Mouse (Mus musculus): Measurements from ENCODE around the gene Ak7. TPM values are rescaled to one million over a fixed set of nuclear protein-coding genes. Genes with fewer than 3 reads are reported as not detected.
A peak's percentile ranks its signal among the peaks of the same experiment; 100 is the strongest.

The Ak7 gene
- polyA plus RNA-seq, 1 experiment from 2014 or later = 2.1 TPM

DNA sequence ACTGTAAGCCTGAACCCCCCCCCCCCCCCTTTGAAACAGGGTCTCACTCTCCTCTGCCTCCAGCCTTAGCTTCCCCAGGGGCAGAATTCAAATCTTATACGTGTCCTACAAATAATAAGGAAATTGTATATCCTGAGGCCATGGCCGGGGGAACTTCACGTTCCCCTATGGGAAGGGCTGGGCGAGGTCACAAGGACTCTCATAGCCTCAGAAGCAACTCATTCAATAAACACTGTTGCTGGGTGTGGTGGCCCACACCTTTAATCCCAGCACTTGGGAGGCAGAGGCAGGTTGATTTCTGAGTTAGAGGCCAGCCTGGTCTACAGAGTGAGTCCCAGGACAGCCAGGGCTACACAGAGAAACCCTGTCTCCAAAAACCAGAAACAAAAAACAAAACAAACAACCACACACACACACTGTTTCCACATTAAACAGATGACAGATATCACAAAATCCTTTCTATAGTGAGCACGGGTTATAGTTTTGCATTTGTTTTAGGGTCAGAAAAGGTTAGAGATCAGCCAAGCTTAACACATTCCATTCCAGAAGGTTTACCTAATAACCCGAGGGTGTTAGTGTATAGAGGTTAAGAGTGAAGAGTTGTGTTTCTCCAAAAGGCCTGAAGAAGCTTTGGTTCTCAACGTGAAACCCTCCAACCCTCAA lies 29.6 kb downstream of the Ak7 start:
- DNase-seq (ENCODE audit: low spot score) = no peak
- peaks cover 6% of the 10 kb centered on the region; the same call in 1 of the 2 replicates for H3K4me1 ChIP-seq (replicated peaks)
- H3K9me3 ChIP-seq = no peaks in the 10 kb centered on the region
- no peak overlapping the region for H3K27ac ChIP-seq
- no peaks in the 10 kb centered on the region for H3K36me3 ChIP-seq
- WGBS = 70% methylated on average over 7 of the region's 7 CpGs
- no peak overlapping the region for H3K4me3 ChIP-seq
- H3K27me3 ChIP-seq (ENCODE audit: insufficient read depth, poor library complexity, severe bottlenecking) = no peaks in the 10 kb centered on the region

DNA sequence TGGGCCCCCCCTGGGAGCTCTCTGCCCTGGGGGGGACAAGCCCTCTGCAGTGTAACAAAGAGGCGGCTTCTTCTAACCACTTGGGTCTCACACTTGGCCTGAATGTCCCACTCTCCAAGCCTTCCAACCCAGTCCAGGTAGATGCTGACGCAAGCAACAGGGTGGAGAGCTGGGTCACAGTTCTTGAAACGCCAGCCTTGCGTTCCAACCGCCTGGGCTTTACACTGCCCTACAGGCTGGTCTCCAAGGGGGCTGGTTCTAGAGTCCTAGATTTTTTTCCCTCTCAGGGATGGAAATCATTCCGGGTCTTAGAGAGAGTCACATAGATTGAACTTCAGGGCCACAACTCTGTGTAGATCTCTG lies 30.1 kb downstream of the Ak7 start:
- H3K27ac ChIP-seq = no peak overlapping the region
- no peak for DNase-seq (ENCODE audit: low spot score)
- peaks cover 6% of the 10 kb centered on the region; the same call in 1 of the 2 replicates for H3K4me1 ChIP-seq (replicated peaks)
- no peaks in the 10 kb centered on the region for H3K9me3 ChIP-seq
- no peaks in the 10 kb centered on the region for H3K27me3 ChIP-seq (ENCODE audit: insufficient read depth, poor library complexity, severe bottlenecking)
- H3K36me3 ChIP-seq = no peaks in the 10 kb centered on the region
- H3K4me3 ChIP-seq = no peak overlapping the region
- 88% methylated on average over 6 of the region's 6 CpGs for WGBS

DNA sequence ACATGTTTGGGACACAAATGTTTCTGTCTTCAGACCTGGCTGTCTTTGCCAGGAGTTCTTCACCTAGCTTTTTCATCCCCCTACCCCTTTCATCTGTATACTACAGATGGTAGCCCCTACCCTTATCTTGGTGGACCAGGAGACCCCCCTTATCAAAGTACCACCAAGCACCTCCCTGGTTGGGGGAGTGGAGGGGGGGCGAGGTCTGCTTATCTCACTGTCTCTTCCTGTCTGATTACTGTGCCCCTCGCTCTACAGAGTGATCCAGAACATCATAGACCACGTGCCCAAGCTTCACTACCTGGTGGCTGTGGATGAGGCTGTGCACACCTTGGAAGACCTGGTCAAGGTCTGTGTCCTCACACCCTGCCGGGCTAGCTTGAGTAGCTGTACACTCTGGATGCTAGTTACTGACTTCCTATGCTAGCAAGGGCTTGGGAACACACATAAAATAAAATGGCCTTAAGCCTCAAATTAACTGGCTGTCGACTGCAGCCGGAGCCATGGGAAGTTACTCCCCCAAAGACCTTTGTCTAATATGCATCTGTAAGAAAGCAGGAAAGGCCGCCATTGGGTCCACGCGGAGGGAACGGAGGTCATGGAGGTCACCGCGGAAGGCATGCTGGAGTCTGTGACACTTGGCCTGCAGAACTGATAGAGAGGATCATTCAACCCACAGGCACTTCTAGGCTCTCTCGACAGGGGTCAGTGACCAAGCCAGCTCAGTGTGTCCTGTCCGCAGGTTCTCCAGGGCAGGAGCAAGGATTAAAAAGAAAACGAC lies 32.7 kb downstream of the Ak7 start:
- Histone ChIP-seq H3K27me3 (ENCODE audit: insufficient read depth, poor library complexity, severe bottlenecking) (no peaks in the 10 kb centered on the region), H3K36me3 (no peaks in the 10 kb centered on the region), H3K4me1 (replicated peaks) (peaks cover 4% of the 10 kb centered on the region; the same call in 1 of the 2 replicates), H3K27ac (no peak overlapping the region), H3K4me3 (no peak overlapping the region), H3K9me3 (no peaks in the 10 kb centered on the region)
- DNase-seq (ENCODE audit: low spot score) = no peak
- 68% methylated on average over 15 of the region's 15 CpGs for WGBS

DNA sequence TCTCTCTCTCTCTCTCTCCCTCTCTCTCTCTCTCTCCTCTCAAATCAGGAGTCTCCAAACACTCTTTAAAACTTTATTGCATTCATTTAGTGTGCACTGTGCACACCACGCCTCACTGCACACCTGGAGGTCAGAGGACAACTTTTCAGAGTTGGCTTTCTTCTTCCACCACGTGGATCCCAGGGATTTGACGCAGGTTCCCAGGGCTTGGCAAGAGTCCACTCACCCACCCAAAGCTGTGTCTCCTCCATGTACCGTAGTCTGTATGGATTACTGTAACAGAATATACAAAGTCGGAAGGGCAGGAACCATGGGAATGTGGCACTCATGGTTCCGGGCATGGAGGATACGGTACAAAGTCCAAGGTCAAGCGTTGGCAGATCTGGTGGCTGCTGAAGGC lies 33.9 kb downstream of the Ak7 start:
- WGBS = 91% methylated on average over 8 of the region's 8 CpGs
- Histone ChIP-seq H3K4me1 (replicated peaks) (no peaks in the 10 kb centered on the region; the same call in 1 of the 2 replicates), H3K4me3 (no peak overlapping the region), H3K27me3 (ENCODE audit: insufficient read depth, poor library complexity, severe bottlenecking) (no peaks in the 10 kb centered on the region), H3K27ac (no peak overlapping the region), H3K9me3 (no peaks in the 10 kb centered on the region), H3K36me3 (no peaks in the 10 kb centered on the region)
- DNase-seq (ENCODE audit: low spot score) = no peak

DNA sequence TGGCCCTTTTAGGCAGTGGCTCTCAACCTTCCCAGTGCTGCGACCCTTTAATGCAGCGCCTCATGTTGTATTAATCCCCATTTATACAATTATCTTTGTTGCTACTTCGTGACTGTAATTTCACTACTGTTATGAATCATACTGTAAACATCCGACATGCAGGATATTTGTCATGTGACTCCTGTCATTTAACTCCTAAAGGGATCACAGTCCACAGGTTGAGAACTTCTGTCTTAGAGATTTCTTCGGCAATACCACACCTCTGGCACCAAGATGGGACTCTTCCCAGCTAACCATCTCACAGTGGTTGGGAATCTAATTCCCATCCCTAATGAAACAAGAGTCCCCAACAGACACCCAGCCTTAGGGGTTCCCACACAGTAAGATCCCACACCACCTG lies 42.3 kb downstream of the Ak7 start:
- H3K9me3 ChIP-seq = no peaks in the 10 kb centered on the region
- H3K36me3 ChIP-seq = no peaks in the 10 kb centered on the region
- 89% methylated on average over 5 of the region's 5 CpGs for WGBS

DNA sequence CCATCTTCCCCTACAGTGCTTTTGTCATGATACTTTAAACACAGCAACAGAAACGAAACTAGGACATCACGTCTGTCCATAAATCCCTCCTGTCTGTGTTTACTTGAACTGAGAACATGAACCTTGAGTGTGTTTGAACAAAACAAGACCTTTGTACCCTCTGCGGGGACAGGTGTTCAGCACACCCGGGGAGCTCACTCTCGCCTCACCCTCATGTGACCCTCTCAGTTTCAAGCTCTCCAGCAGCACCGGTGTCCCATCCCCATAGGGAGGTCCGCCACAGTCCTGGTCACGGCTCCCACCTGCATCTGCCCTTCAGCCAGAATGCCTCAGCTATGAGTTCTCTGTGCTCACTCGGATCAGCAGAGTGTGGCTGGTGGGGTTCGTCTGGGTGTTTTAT lies 48.0 kb downstream of the Ak7 start:
- H3K36me3 ChIP-seq = no peaks in the 10 kb centered on the region
- H3K27me3 ChIP-seq (ENCODE audit: insufficient read depth, poor library complexity, severe bottlenecking) = no peaks in the 10 kb centered on the region
- H3K9me3 ChIP-seq = peaks cover 3% of the 10 kb centered on the region; the same call in 1 of the 2 replicates
- WGBS = 90% methylated on average over 10 of the region's 10 CpGs
- H3K4me3 ChIP-seq = no peak overlapping the region
- DNase-seq (ENCODE audit: low spot score) = no peak
- no peak overlapping the region for H3K27ac ChIP-seq
- peaks cover 13% of the 10 kb centered on the region for H3K4me1 ChIP-seq (replicated peaks)

More for the DNA sequence above, 42.3 kb downstream of the Ak7 start:
- no peak overlapping the region for H3K27ac ChIP-seq
- no peaks in the 10 kb centered on the region for H3K27me3 ChIP-seq (ENCODE audit: insufficient read depth, poor library complexity, severe bottlenecking)
- no peaks in the 10 kb centered on the region for H3K4me1 ChIP-seq (replicated peaks)
- H3K4me3 ChIP-seq = no peak overlapping the region
- DNase-seq (ENCODE audit: low spot score) = no peak

DNA sequence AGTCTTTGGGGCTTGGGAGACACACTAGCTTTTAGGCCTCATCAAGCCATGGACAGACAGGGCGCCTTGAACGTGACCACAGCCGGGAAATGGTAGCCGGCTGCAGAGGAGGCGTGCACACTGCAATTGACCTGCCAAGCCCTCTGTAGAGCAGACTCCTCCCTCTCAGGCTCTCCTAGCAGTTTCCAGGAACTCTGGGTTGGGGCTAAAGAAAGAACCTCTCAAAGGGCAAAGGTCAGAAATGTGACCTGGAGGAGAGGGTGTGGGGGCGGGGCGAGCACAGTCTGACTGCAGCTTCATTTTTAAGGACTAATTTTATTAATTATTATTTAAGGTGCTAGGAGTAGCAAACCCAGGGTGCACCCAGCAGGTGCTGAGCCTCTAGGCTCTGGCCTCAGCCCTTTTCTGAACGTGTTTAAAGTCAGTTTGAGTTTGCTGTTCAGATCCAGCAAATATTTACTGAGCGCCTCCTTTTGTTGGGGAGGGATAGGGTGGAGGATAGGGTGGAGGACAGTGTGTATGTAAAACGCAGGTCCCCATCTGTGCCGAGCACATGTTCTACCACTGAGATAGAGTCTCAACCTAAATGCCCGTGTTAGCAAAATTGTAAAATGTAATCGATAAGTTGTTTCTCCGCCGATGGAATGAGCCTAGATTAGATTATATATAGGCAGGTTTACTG lies 52.2 kb downstream of the Ak7 start:
- Histone ChIP-seq H3K4me1 (replicated peaks) (peaks cover 18% of the 10 kb centered on the region), H3K27ac (peak overlapping the region; percentile 76; the same call in 1 of the 2 replicates), H3K4me3 (no peak overlapping the region), H3K36me3 (no peaks in the 10 kb centered on the region), H3K9me3 (peaks cover 3% of the 10 kb centered on the region; the same call in 1 of the 2 replicates), H3K27me3 (ENCODE audit: insufficient read depth, poor library complexity, severe bottlenecking) (no peaks in the 10 kb centered on the region)
- DNase-seq (ENCODE audit: low spot score) = peak; percentile 57
- 34% methylated on average over 15 of the region's 15 CpGs for WGBS

DNA sequence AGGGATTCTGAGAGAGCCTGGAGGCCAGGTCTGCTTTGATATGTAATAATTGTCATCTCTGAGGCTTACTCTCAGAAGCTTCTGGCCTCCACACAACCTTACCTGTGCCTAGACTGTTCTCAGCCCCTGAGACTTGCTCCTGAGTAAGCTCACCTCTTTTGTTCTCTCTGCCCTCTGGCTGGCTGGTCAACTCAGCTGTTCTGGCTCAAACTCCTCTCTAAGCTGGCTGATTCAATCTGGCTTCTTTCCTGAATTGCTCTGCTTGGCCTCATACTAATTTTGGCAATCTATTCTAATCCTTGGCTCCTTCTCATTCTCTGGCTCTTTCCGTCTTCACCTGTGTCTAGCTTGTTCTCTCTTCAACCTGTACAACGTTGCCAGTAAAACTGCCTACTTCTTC lies 53.1 kb downstream of the Ak7 start:
- Histone ChIP-seq H3K36me3 (no peaks in the 10 kb centered on the region), H3K27ac (peak overlapping the region; percentile 76), H3K9me3 (peaks cover 3% of the 10 kb centered on the region; the same call in 1 of the 2 replicates), H3K27me3 (ENCODE audit: insufficient read depth, poor library complexity, severe bottlenecking) (no peaks in the 10 kb centered on the region), H3K4me1 (replicated peaks) (peaks cover 18% of the 10 kb centered on the region), H3K4me3 (no peak overlapping the region)
- no peak for DNase-seq (ENCODE audit: low spot score)
- 93% methylated on average over 2 of the region's 2 CpGs for WGBS

DNA sequence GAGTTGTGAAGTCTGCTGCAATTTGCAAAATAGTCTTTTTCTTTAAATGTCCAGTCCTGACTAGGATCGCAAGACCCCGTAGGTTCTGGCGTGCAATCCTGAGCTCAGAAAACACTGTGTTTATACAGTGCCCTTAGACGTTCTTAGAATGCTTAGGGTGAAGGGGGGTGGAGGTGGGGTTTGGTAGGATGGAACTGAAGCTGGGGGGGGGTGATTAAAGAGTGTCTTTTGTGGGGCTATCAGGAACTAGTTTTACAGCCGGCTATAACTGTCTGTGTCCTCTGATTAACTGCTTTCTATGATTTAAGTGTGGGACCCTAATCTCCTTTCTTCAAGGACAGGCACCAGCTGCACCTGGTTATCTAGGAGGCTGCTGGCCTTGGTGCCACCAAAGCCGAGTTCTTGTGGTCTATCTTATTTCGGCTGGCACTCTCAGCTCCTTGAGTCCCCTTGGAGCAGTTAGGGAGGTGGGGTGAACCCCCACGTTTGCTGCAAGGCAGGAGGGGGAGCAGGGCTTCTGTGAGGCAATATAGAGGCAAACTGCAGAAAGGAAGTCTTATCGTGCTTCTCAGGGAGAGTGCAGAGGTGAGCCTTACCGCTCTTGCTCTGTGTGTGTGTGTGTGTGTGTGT lies 54.2 kb downstream of the Ak7 start:
- Histone ChIP-seq H3K27me3 (ENCODE audit: insufficient read depth, poor library complexity, severe bottlenecking) (no peaks in the 10 kb centered on the region), H3K4me3 (no peak overlapping the region), H3K36me3 (no peaks in the 10 kb centered on the region), H3K27ac (peak overlapping the region; percentile 59; the same call in 1 of the 2 replicates), H3K4me1 (replicated peaks) (peaks cover 18% of the 10 kb centered on the region), H3K9me3 (no peaks in the 10 kb centered on the region)
- 71% methylated on average over 10 of the region's 10 CpGs for WGBS
- DNase-seq (ENCODE audit: low spot score) = no peak

DNA sequence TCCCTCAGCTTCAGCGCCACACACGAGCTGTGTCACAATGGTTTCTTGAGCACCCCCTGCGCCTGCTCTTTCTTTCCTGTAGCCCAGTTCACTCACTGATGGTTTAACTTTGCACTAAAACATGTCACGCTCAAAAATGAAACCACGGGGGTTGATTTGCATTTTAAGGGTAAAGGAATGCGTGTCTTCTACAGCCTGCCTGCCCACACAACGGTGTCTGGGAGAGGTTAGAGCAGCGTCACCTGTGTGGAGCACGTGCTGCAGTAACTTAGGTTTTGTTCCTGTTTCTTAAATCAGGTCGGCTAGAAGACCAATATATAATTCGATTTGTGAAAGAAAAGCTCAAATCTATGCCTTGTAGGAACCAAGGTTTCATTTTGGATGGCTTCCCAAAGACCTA lies 55.4 kb downstream of the Ak7 start:
- Histone ChIP-seq H3K4me3 (no peak overlapping the region), H3K4me1 (replicated peaks) (peaks cover 18% of the 10 kb centered on the region), H3K27me3 (ENCODE audit: insufficient read depth, poor library complexity, severe bottlenecking) (no peaks in the 10 kb centered on the region), H3K9me3 (no peaks in the 10 kb centered on the region), H3K27ac (no peak overlapping the region), H3K36me3 (no peaks in the 10 kb centered on the region)
- 63% methylated on average over 11 of the region's 11 CpGs for WGBS
- DNase-seq (ENCODE audit: low spot score) = no peak

DNA sequence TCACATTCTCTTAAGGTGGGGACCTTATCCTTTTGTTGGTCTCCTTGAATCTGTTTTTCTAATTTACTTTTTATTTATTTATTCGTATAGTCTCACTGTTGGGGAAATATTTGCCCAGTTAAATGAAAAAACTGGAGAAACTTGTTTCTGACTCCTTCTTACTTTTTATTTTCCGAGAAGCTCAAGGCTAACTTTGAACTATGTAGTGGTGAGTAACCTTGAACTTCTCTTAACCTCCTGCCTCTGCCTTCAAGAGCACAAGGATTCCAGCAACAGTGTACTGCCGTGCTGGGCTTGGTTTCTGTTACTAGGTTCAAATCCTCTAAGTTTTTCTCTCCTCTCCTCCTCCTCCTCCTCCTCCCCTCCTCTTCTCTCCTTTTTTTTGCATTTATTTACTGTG lies 55.9 kb downstream of the Ak7 start:
- Histone ChIP-seq H3K4me3 (no peak overlapping the region), H3K27ac (no peak overlapping the region), H3K9me3 (no peaks in the 10 kb centered on the region), H3K27me3 (ENCODE audit: insufficient read depth, poor library complexity, severe bottlenecking) (no peaks in the 10 kb centered on the region), H3K36me3 (no peaks in the 10 kb centered on the region), H3K4me1 (replicated peaks) (peaks cover 18% of the 10 kb centered on the region)
- WGBS = 80% methylated on average over 3 of the region's 3 CpGs
- DNase-seq (ENCODE audit: low spot score) = no peak

DNA sequence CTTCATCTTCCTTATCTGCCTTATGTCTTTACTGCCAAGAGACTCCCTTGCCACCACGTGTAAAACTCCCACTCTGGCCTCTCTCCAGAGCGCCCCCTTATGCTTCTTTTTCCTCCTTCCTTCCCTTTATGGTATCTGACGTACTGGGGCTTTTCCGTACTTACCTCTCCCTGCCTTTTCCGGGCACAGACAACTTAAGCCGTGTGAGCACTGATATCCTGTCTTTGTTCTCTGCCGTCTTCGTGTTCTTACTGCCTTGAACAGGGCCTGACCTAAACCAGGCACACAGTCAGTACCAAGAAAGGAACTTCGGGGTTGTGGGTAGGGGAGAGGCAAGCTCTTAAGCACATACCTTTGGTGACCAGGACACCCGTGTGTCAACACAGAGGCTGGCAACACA lies 63.9 kb downstream of the Ak7 start:
- H3K27me3 ChIP-seq (ENCODE audit: insufficient read depth, poor library complexity, severe bottlenecking) = no peaks in the 10 kb centered on the region
- H3K4me3 ChIP-seq = no peak overlapping the region
- DNase-seq (ENCODE audit: low spot score) = no peak
- no peak overlapping the region for H3K27ac ChIP-seq
- H3K9me3 ChIP-seq = no peaks in the 10 kb centered on the region
- H3K36me3 ChIP-seq = no peaks in the 10 kb centered on the region
- 78% methylated on average over 10 of the region's 10 CpGs for WGBS
- no peaks in the 10 kb centered on the region for H3K4me1 ChIP-seq (replicated peaks)

Data from hindbrain, embryonic 10.5 days (tissue).